ENCODE assay signal across 11 mouse cellular contexts in genomic region chr9:76015971-76016370, GRCm38 (mm10). TPM values are rescaled to one million over a fixed set of nuclear protein-coding genes. Genes with fewer than 3 reads are reported as not detected.
A peak's percentile ranks its signal among the peaks of the same experiment; 100 is the strongest.
DNase-seq lines count a peak whose midpoint lies in the region; ATAC-seq and TF ChIP-seq lines count a peak whose summit lies in the region.
"Had no signal": no experiment of that assay in that cellular context is flagged by ENCODE, and none has a peak within 500 bp of the region (broad histone marks: within the 10 kb centered on the region; RNA-seq: fewer than 3 reads in every experiment).

No protein-coding gene starts in this region.

- H3K27ac ChIP-seq in lung, embryonic 14.5 days (ENCODE audit: low read depth), result no peak overlapping the region
- no peak overlapping the region for H3K27ac ChIP-seq in midbrain, embryonic 15.5 days
- H3K27ac ChIP-seq: liver, embryonic 13.5 days had no signal

- no peak overlapping the region for H3K9ac ChIP-seq in lung, embryonic 14.5 days
- no peak overlapping the region for H3K9ac ChIP-seq in midbrain, embryonic 15.5 days
- H3K9ac ChIP-seq: liver, embryonic 13.5 days had no signal

- ATAC-seq in lung, embryonic 14.5 days (ENCODE audit: insufficient read depth), result no peak
- no peak for ATAC-seq in midbrain, embryonic 15.5 days (replicated peaks)

- peak; percentile 35 for DNase-seq in cerebellum, adult 11-12 months
- no peak for DNase-seq in cerebellum, postnatal 4 days (ENCODE audit: low spot score in 2 of 2)
- no peak for DNase-seq in lung, embryonic 14.5 days
- no peak for DNase-seq in lung, adult 18-20 months
- DNase-seq in cerebellum, postnatal 14 days, result peak; percentile 34 to 72
- DNase-seq in embryo, embryonic 9.5 days (ENCODE audit: extremely low spot score), result no peak
- DNase-seq in right cerebral cortex, postnatal 36 days (ENCODE audit: low spot score in 2 of 2), result no peak
- DNase-seq: adrenal gland, adult 2 months; liver, embryonic 13.5 days had no signal

- no peaks in the 10 kb centered on the region; the same call in 1 of the 2 replicates for H3K4me1 ChIP-seq in lung, embryonic 14.5 days (ENCODE audit: insufficient read depth)
- H3K4me1 ChIP-seq in midbrain, embryonic 15.5 days, result peaks cover 15% of the 10 kb centered on the region
- H3K4me1 ChIP-seq: megakaryocyte, embryonic 14.5 days had no signal

- 85% methylated on average over 5 of the region's 5 CpGs for WGBS in lung, embryonic 14.5 days
- 86% methylated on average over 5 of the region's 5 CpGs for WGBS in midbrain, embryonic 15.5 days

- TF ChIP-seq CTCF in lung, embryonic 14.5 days (IDR thresholded peaks at IDR 0.05; ENCODE audit: low read depth), result no peak

- H3K36me3 ChIP-seq in lung, embryonic 14.5 days (ENCODE audit: insufficient read depth), result no peaks in the 10 kb centered on the region
- H3K36me3 ChIP-seq in midbrain, embryonic 15.5 days (replicated peaks), result no peaks in the 10 kb centered on the region
- H3K36me3 ChIP-seq: liver, embryonic 13.5 days had no signal

- H3K4me2 ChIP-seq in lung, embryonic 14.5 days, result peak overlapping the region; percentile 13; the same call in 1 of the 2 replicates
- H3K4me2 ChIP-seq in midbrain, embryonic 15.5 days, result peak overlapping the region; percentile 88

- no peaks in the 10 kb centered on the region for H3K9me3 ChIP-seq in lung, embryonic 14.5 days (ENCODE audit: low read depth, low read length)
- H3K9me3 ChIP-seq in midbrain, embryonic 15.5 days, result no peaks in the 10 kb centered on the region
- H3K9me3 ChIP-seq: liver, embryonic 13.5 days had no signal

- no peak overlapping the region for H3K4me3 ChIP-seq in lung, embryonic 14.5 days (ENCODE audit: low read depth, low read length)
- H3K4me3 ChIP-seq in midbrain, embryonic 15.5 days, result no peak overlapping the region
- H3K4me3 ChIP-seq: megakaryocyte, embryonic 14.5 days had no signal

- no peaks in the 10 kb centered on the region for H3K27me3 ChIP-seq in lung, embryonic 14.5 days (ENCODE audit: insufficient read depth, low read length)
- H3K27me3 ChIP-seq in midbrain, embryonic 15.5 days (replicated peaks), result no peaks in the 10 kb centered on the region
- H3K27me3 ChIP-seq: liver, embryonic 13.5 days; megakaryocyte, embryonic 14.5 days had no signal

RNA-seq across cellular contexts. Expression of gene Hmgcll1, which starts 1.3 kb away (rescaled TPM):
- 9.3 and 9.5 TPM in 2 replicates for polyA plus RNA-seq in lung, embryonic 14.5 days (2014; fragmentation: Nextera tagmentation; extraction: Ambion mirVana)
- polyA plus RNA-seq in midbrain, embryonic 15.5 days (2015; fragmentation: Nextera tagmentation; extraction: Ambion mirVana), result 22.4 and 23.6 TPM in 2 replicates

Comparison
In these comparisons a context has a peak if more than half of its experiments do, and no peak if none do; other contexts are left out.
1. DNase-seq: peak in cerebellum, adult 11-12 months (single experiment) and cerebellum, postnatal 14 days (2 of 2); none in cerebellum, postnatal 4 days (0 of 2), lung, embryonic 14.5 days (single experiment), lung, adult 18-20 months (0 of 2), embryo, embryonic 9.5 days (single experiment) and right cerebral cortex, postnatal 36 days (0 of 2).